Mouse (Mus musculus) MEL (cell line): ENCODE results near the gene Fgfr2. TPM values are rescaled to one million over a fixed set of nuclear protein-coding genes. Genes with fewer than 3 reads are reported as not detected.

ENCODE experiments used
- DNase-seq: peaks from one replicate; pipeline ENCODE4 v3.0.0; 2011; ENCODE audit warnings: low read depth, low spot score
- H3K27ac ChIP-seq: 2 replicates; pipeline ENCODE4 v1.5.1; 2012; ENCODE audit warnings: low read depth, mild to moderate bottlenecking, control low read depth, low read length, moderate library complexity; ENCODE audit not compliant: control insufficient read depth
- H3K27me3 ChIP-seq, 2 experiments: fragments of 150-350 bp in 1 of 2; sonication (generic) in 1 of 2; 2 replicates each; pipeline ENCODE4 v1.6.1; 2012; ENCODE audit warnings: low read length in 2 of 2, mild to moderate bottlenecking in 2 of 2, improper control_type of control experiment in 1 of 2, moderate library complexity in 1 of 2; ENCODE audit not compliant: insufficient read depth in 2 of 2, control insufficient read depth in 1 of 2
- H3K36me3 ChIP-seq, 2 experiments: 2 replicates each; pipeline ENCODE4 v1.6.1; 2012 to 2014; ENCODE audit warnings: low read length in 2 of 2, improper control_type of control experiment in 1 of 2, inconsistent platforms in 1 of 2, mild to moderate bottlenecking in 1 of 2; ENCODE audit not compliant: insufficient read depth in 2 of 2, control insufficient read depth in 1 of 2
- H3K4me1 ChIP-seq, 2 experiments: fragments of 150-350 bp in 1 of 2; sonication (generic) in 1 of 2; 2 replicates each; pipeline ENCODE4 v1.6.1; 2012; ENCODE audit warnings: low read length in 2 of 2, improper control_type of control experiment in 1 of 2, mild to moderate bottlenecking in 1 of 2; ENCODE audit not compliant: insufficient read depth in 2 of 2, control insufficient read depth in 1 of 2
- H3K4me3 ChIP-seq, 2 experiments: fragments of 150-350 bp in 1 of 2; sonication (generic) in 1 of 2; 2 replicates each; pipeline ENCODE4 v1.5.1; 2012; ENCODE audit warnings: low read depth in 2 of 2, low read length in 2 of 2, mild to moderate bottlenecking in 2 of 2, moderate library complexity in 2 of 2, control low read depth in 1 of 2, improper control_type of control experiment in 1 of 2; ENCODE audit not compliant: control insufficient read depth in 1 of 2, insufficient read depth in 1 of 2
- H3K79me2 ChIP-seq: 2 replicates; pipeline ENCODE4 v1.6.1; 2012; ENCODE audit warnings: mild to moderate bottlenecking, low read length, moderate library complexity; ENCODE audit not compliant: control insufficient read depth, poor library complexity, insufficient read depth
- H3K9ac ChIP-seq: 2 replicates; pipeline ENCODE4 v1.6.1; 2012; ENCODE audit warnings: low read depth, mild to moderate bottlenecking, control low read depth, low read length, moderate library complexity; ENCODE audit not compliant: control insufficient read depth, poor library complexity, severe bottlenecking
- H3K9me3 ChIP-seq: fragments of 150-350 bp; sonication (generic); replicated peaks from 2 replicates; pipeline ENCODE4 v1.6.1; 2012; ENCODE audit warnings: mild to moderate bottlenecking, low read length, improper control_type of control experiment, moderate library complexity; ENCODE audit not compliant: insufficient read depth
- BHLHE40 ChIP-seq: IDR thresholded peaks from 2 replicates; pipeline ENCODE4 v1.6.1; 2012; ENCODE audit warnings: low read depth, mild to moderate bottlenecking, inconsistent platforms, low read length, improper control_type of control experiment, borderline replicate concordance
- CHD2 ChIP-seq: IDR thresholded peaks from 2 replicates; pipeline ENCODE4 v1.6.1; 2011; ENCODE audit warnings: low read length, improper control_type of control experiment
- E2F4 ChIP-seq: IDR thresholded peaks from 2 replicates; pipeline ENCODE4 v1.6.1; 2011; ENCODE audit warnings: low read depth, low read length, improper control_type of control experiment, borderline replicate concordance
- EP300 ChIP-seq, 2 experiments: IDR thresholded peaks; 2 replicates each; pipeline ENCODE4 v1.6.1; 2011; ENCODE audit warnings: improper control_type of control experiment in 2 of 2, low read length in 2 of 2, low read depth in 1 of 2, mild to moderate bottlenecking in 1 of 2
- GATA1 ChIP-seq: IDR thresholded peaks from 2 replicates; pipeline ENCODE4 v1.6.1; 2011; ENCODE audit warnings: low read depth, low read length, improper control_type of control experiment
- HCFC1 ChIP-seq: IDR thresholded peaks from 2 replicates; pipeline ENCODE4 v1.6.1; 2012; ENCODE audit warnings: low read depth, mild to moderate bottlenecking, inconsistent platforms, low read length, improper control_type of control experiment, moderate library complexity
- MAFK ChIP-seq: IDR thresholded peaks from 2 replicates; pipeline ENCODE4 v1.6.1; 2011; ENCODE audit warnings: low read depth, mild to moderate bottlenecking, low read length, improper control_type of control experiment, borderline replicate concordance
- MAZ ChIP-seq: IDR thresholded peaks from 2 replicates; pipeline ENCODE4 v1.6.1; 2012; ENCODE audit warnings: low read depth, mild to moderate bottlenecking, inconsistent platforms, low read length, improper control_type of control experiment
- MYB ChIP-seq: IDR thresholded peaks from 2 replicates; pipeline ENCODE4 v1.6.1; 2011; ENCODE audit warnings: mild to moderate bottlenecking, low read depth, low read length, improper control_type of control experiment
- NELFE ChIP-seq: IDR thresholded peaks from 2 replicates; pipeline ENCODE4 v1.6.1; 2011; ENCODE audit warnings: low read depth, low read length, improper control_type of control experiment
- NRF1 ChIP-seq: IDR thresholded peaks from 2 replicates; pipeline ENCODE4 v1.6.1; 2014; ENCODE audit warnings: low read depth, mild to moderate bottlenecking, inconsistent platforms, low read length, improper control_type of control experiment, moderate library complexity; ENCODE audit not compliant: poor library complexity, insufficient read depth, severe bottlenecking
- POLR2A ChIP-seq, 2 experiments: IDR thresholded peaks; 2 replicates each; pipeline ENCODE4 v1.6.1; 2011 to 2012; ENCODE audit warnings: low read length in 2 of 2, mild to moderate bottlenecking in 2 of 2, control low read depth in 1 of 2, improper control_type of control experiment in 1 of 2, low read depth in 1 of 2, moderate library complexity in 1 of 2; ENCODE audit not compliant: control insufficient read depth in 1 of 2, insufficient read depth in 1 of 2, poor library complexity in 1 of 2
- RAD21 ChIP-seq: IDR thresholded peaks from 2 replicates; pipeline ENCODE4 v1.6.1; 2011; ENCODE audit warnings: mild to moderate bottlenecking, low read depth, low read length, improper control_type of control experiment
- TAL1 ChIP-seq: IDR thresholded peaks from 2 replicates; pipeline ENCODE4 v1.6.1; 2012; ENCODE audit warnings: mild to moderate bottlenecking, inconsistent platforms, low read length, moderate library complexity, mixed read lengths
- TBP ChIP-seq: IDR thresholded peaks from 2 replicates; pipeline ENCODE4 v1.8.0; 2011; ENCODE audit warnings: low read depth, low read length, improper control_type of control experiment
- UBTF ChIP-seq: IDR thresholded peaks from 2 replicates; pipeline ENCODE4 v1.6.1; 2012; ENCODE audit warnings: low read depth, mild to moderate bottlenecking, inconsistent platforms, low read length, improper control_type of control experiment, moderate library complexity, borderline replicate concordance; ENCODE audit not compliant: insufficient read depth
- USF1 ChIP-seq: IDR thresholded peaks from 2 replicates; pipeline ENCODE4 v1.6.1; 2014; ENCODE audit warnings: low read depth, mild to moderate bottlenecking, inconsistent platforms, low read length, improper control_type of control experiment, moderate library complexity
- ZC3H11A ChIP-seq: IDR thresholded peaks from 2 replicates; pipeline ENCODE4 v1.6.1; 2012; ENCODE audit warnings: low read depth, mild to moderate bottlenecking, inconsistent platforms, low read length, improper control_type of control experiment
- ZKSCAN1 ChIP-seq: IDR thresholded peaks from 2 replicates; pipeline ENCODE4 v1.6.1; 2012; ENCODE audit warnings: low read depth, mild to moderate bottlenecking, inconsistent platforms, low read length, improper control_type of control experiment, moderate library complexity
- ZMIZ1 ChIP-seq: IDR thresholded peaks from 2 replicates; pipeline ENCODE4 v1.6.1; 2012; ENCODE audit warnings: low read depth, mild to moderate bottlenecking, inconsistent platforms, low read length, improper control_type of control experiment, moderate library complexity
- ZNF384 ChIP-seq: IDR thresholded peaks from 2 replicates; pipeline ENCODE4 v1.6.1; 2012; ENCODE audit warnings: low read depth, mild to moderate bottlenecking, inconsistent platforms, low read length, improper control_type of control experiment
- polyA plus RNA-seq, 2 experiments: library from polyadenylated mRNA; stranded (reverse) in 1 of 2; unstranded in 1 of 2; fragments of >175 nt in 1 of 2; fragments of >200 nt in 1 of 2; gene quantifications; 2 replicates each; pipeline versions ENCODE4 v1.2.1 to v1.2.4; 2012; ENCODE audit warnings: low replicate concordance in 2 of 2, low read depth in 1 of 2; ENCODE audit not compliant: insufficient read length in 2 of 2, insufficient read depth in 1 of 2, missing spikeins in 1 of 2
- total RNA-seq: library from RNA; depleted of rRNA; stranded (reverse); fragments of 300-350 nt; gene quantifications from 2 replicates; pipeline ENCODE4 v1.2.3, GENCODE M21; 2012

Fgfr2 gene
- total and polyA plus RNA-seq, 3 experiments: not detected

GRCm38 (mm10) chr7:130966451-130966850, 2156.7 kb downstream of the Fgfr2 start:
- no peak for TF ChIP-seq POLR2A (IDR thresholded peaks at IDR 0.05; ENCODE audit: control insufficient read depth in 1 of 2, insufficient read depth in 1 of 2, low read depth in 1 of 2, low read length in 2 of 2, poor library complexity in 1 of 2)
- TF ChIP-seq E2F4: no peak
- TF ChIP-seq NRF1: no peak
- TF ChIP-seq HCFC1: no peak
- no peak for TF ChIP-seq NELFE
- no peak for TF ChIP-seq TAL1
- H3K79me2 ChIP-seq: no peaks in the 10 kb centered on the region
- no peak overlapping the region for H3K4me3 ChIP-seq
- H3K9ac ChIP-seq: no peak overlapping the region
- no peak overlapping the region for H3K27ac ChIP-seq
- no peaks in the 10 kb centered on the region for H3K36me3 ChIP-seq
- H3K27me3 ChIP-seq: no peaks in the 10 kb centered on the region
- H3K9me3 ChIP-seq: no peaks in the 10 kb centered on the region
- DNase-seq: no peak
- H3K4me1 ChIP-seq: no peaks in the 10 kb centered on the region

DNA sequence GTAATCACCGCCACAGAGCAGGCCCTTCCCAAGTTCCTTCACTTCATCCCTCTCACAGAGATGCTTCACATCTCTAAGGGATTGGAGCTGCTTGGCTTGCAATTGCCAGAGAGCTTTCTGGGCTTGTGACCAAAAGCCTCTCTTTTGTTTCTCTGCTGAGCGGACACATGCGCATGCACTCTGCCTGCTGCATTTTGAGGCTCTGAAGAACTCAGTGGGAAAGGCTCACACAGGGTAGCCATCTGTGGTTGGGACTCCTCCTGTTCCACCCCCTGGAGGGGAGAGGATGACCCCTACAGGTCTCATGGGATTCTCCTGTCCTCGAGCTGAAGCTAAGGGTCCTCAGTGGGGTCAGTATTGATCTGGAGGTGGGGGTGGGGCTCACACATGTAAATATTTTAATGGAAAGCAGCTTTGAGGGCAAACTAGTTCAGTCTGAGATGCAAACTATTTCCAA, 2157.2 kb downstream of the Fgfr2 start:
- Histone ChIP-seq H3K79me2 (no peaks in the 10 kb centered on the region), H3K9ac (no peak overlapping the region), H3K36me3 (no peaks in the 10 kb centered on the region), H3K4me3 (no peak overlapping the region), H3K27me3 (no peaks in the 10 kb centered on the region), H3K4me1 (no peaks in the 10 kb centered on the region), H3K27ac (no peak overlapping the region), H3K9me3 (no peaks in the 10 kb centered on the region)
- TF ChIP-seq USF1 (no peak), HCFC1 (no peak), MAFK (no peak), MAZ (no peak), ZKSCAN1 (no peak), EP300 (IDR thresholded peaks at IDR 0.05; ENCODE audit: low read depth in 1 of 2, low read length in 2 of 2) (no peak), E2F4 (no peak), ZNF384 (no peak), BHLHE40 (no peak), ZC3H11A (no peak), TBP (no peak), UBTF (no peak), RAD21 (no peak), CHD2 (no peak), MYB (no peak), ZMIZ1 (no peak), NELFE (no peak), GATA1 (no peak)
- DNase-seq: no peak
